Mouse (Mus musculus) heart, embryonic 12.5 days (tissue): ENCODE data around the gene Kcnt1. TPM values are rescaled to one million over a fixed set of nuclear protein-coding genes. Genes with fewer than 3 reads are reported as not detected.

ENCODE experiments used
- ATAC-seq: fragments of 200-750 bp; cut with Nextera tagmentation; 2 replicates; pipeline ENCODE4 v1.8.0; 2017; ENCODE audit warnings: moderate TSS enrichment, moderate library complexity; ENCODE audit not compliant: insufficient number of reproducible peaks, low FRiP score
- H3K27ac ChIP-seq: fragments of 300-500 bp; sonication (generic); 2 replicates; pipeline ENCODE4 v1.5.1; 2016; ENCODE audit warnings: mild to moderate bottlenecking, moderate library complexity; ENCODE audit not compliant: poor library complexity, severe bottlenecking
- H3K27me3 ChIP-seq: fragments of 300-500 bp; sonication (generic); replicated peaks from 2 replicates; pipeline ENCODE4 v1.6.1; 2016; ENCODE audit warnings: mild to moderate bottlenecking, moderate library complexity
- H3K36me3 ChIP-seq: fragments of 300-500 bp; sonication (generic); 2 replicates; pipeline ENCODE4 v1.6.1; 2016; ENCODE audit warnings: mild to moderate bottlenecking, moderate library complexity
- H3K4me1 ChIP-seq: fragments of 300-500 bp; sonication (generic); replicated peaks from 2 replicates; pipeline ENCODE4 v1.6.1; 2016; ENCODE audit warnings: mild to moderate bottlenecking
- H3K4me2 ChIP-seq: fragments of 300-500 bp; sonication (generic); 2 replicates; pipeline ENCODE4 v1.6.1; 2016; ENCODE audit warnings: mild to moderate bottlenecking, moderate library complexity
- H3K4me3 ChIP-seq: fragments of 300-500 bp; sonication (generic); 2 replicates; pipeline ENCODE4 v1.5.1; 2016; ENCODE audit warnings: mild to moderate bottlenecking
- H3K9ac ChIP-seq: fragments of 300-500 bp; sonication (generic); 2 replicates; pipeline ENCODE4 v1.6.1; 2016; ENCODE audit warnings: mild to moderate bottlenecking, moderate library complexity
- H3K9me3 ChIP-seq: fragments of 300-500 bp; sonication (generic); replicated peaks from 2 replicates; pipeline ENCODE4 v1.6.1; 2016; ENCODE audit warnings: mild to moderate bottlenecking, moderate library complexity
- WGBS: fragments of 180-500 bp; shearing (Covaris S2); methylation state at CpG from one replicate; pipeline ENCODE4 v1.1.7; 2016; 5-methylcytosine and 5-hydroxymethylcytosine counted together
- polyA plus RNA-seq: library from polyadenylated mRNA; unstranded; fragments of >200 nt; fragmentation: Nextera tagmentation; extraction: Ambion mirVana; gene quantifications from 2 replicates; pipeline ENCODE4 v1.2.1, GENCODE M21; 2016

Gene Kcnt1
- polyA plus RNA-seq, 1 experiment from 2014 or later: not detected

GRCm38 (mm10) chr2:25877736-25878268 lies 14.3 kb downstream of the Kcnt1 start:
- WGBS: 3% methylated on average over 49 of the region's 49 CpGs
- peak overlapping the region; percentile 59 for H3K4me2 ChIP-seq
- no peaks in the 10 kb centered on the region for H3K9me3 ChIP-seq
- H3K36me3 ChIP-seq: no peaks in the 10 kb centered on the region
- H3K4me1 ChIP-seq: peaks cover 5% of the 10 kb centered on the region; the same call in 1 of the 2 replicates
- H3K9ac ChIP-seq: no peak overlapping the region
- no peak for ATAC-seq
- no peak overlapping the region for H3K27ac ChIP-seq
- peak overlapping the region; percentile 31 for H3K4me3 ChIP-seq
- H3K27me3 ChIP-seq: peaks cover 72% of the 10 kb centered on the region

- WGBS: 64% methylated on average over 2 of the region's 2 CpGs
- no peak overlapping the region for H3K4me3 ChIP-seq
- no peak overlapping the region for H3K4me2 ChIP-seq
- peaks cover 5% of the 10 kb centered on the region; the same call in 1 of the 2 replicates for H3K4me1 ChIP-seq
- H3K27ac ChIP-seq: no peak overlapping the region
- peaks cover 70% of the 10 kb centered on the region for H3K27me3 ChIP-seq
- H3K9ac ChIP-seq: no peak overlapping the region
- H3K36me3 ChIP-seq: no peaks in the 10 kb centered on the region
- ATAC-seq: no peak
- H3K9me3 ChIP-seq: no peaks in the 10 kb centered on the region
Observed at GRCm38 (mm10) chr2:25878516-25878915, 15.0 kb downstream of the Kcnt1 start.

- Histone ChIP-seq H3K4me2 (no peak overlapping the region), H3K27me3 (peaks cover 68% of the 10 kb centered on the region), H3K4me3 (no peak overlapping the region), H3K36me3 (no peaks in the 10 kb centered on the region), H3K4me1 (peaks cover 5% of the 10 kb centered on the region; the same call in 1 of the 2 replicates), H3K27ac (no peak overlapping the region), H3K9ac (no peak overlapping the region), H3K9me3 (no peaks in the 10 kb centered on the region)
- ATAC-seq: no peak
- WGBS: 57% methylated on average over 4 of the region's 4 CpGs
Observed at GRCm38 (mm10) chr2:25879061-25879460, 15.5 kb downstream of the Kcnt1 start.

GRCm38 (mm10) chr2:25882276-25882675 lies 18.7 kb downstream of the Kcnt1 start:
- no peaks in the 10 kb centered on the region for H3K36me3 ChIP-seq
- 56% methylated on average over 1 of the region's 1 CpGs for WGBS
- H3K4me3 ChIP-seq: no peak overlapping the region
- no peak overlapping the region for H3K9ac ChIP-seq
- H3K4me2 ChIP-seq: no peak overlapping the region
- no peaks in the 10 kb centered on the region for H3K9me3 ChIP-seq
- peaks cover 50% of the 10 kb centered on the region for H3K27me3 ChIP-seq
- ATAC-seq: no peak
- peaks cover 5% of the 10 kb centered on the region; the same call in 1 of the 2 replicates for H3K4me1 ChIP-seq
- no peak overlapping the region for H3K27ac ChIP-seq

- ATAC-seq: no peak
- no peak overlapping the region for H3K4me3 ChIP-seq
- no peaks in the 10 kb centered on the region for H3K9me3 ChIP-seq
- H3K4me1 ChIP-seq: no peaks in the 10 kb centered on the region
- H3K27ac ChIP-seq: no peak overlapping the region
- WGBS: 76% methylated on average over 3 of the region's 3 CpGs
- no peaks in the 10 kb centered on the region for H3K36me3 ChIP-seq
- H3K27me3 ChIP-seq: peaks cover 25% of the 10 kb centered on the region
- H3K4me2 ChIP-seq: no peak overlapping the region
- H3K9ac ChIP-seq: no peak overlapping the region
Observed at GRCm38 (mm10) chr2:25884756-25885155, 21.2 kb downstream of the Kcnt1 start.

- ATAC-seq: no peak
- no peak overlapping the region for H3K27ac ChIP-seq
- H3K9ac ChIP-seq: no peak overlapping the region
- H3K4me2 ChIP-seq: no peak overlapping the region
- H3K4me1 ChIP-seq: no peaks in the 10 kb centered on the region
- H3K36me3 ChIP-seq: no peaks in the 10 kb centered on the region
- H3K9me3 ChIP-seq: no peaks in the 10 kb centered on the region
- H3K4me3 ChIP-seq: no peak overlapping the region
- H3K27me3 ChIP-seq: peaks cover 21% of the 10 kb centered on the region; the same call in 1 of the 2 replicates
- WGBS: 58% methylated on average over 8 of the region's 8 CpGs
Observed at GRCm38 (mm10) chr2:25887226-25887625, 23.7 kb downstream of the Kcnt1 start.

GRCm38 (mm10) chr2:25888144-25888543 lies 24.6 kb downstream of the Kcnt1 start:
- 50% methylated on average over 5 of the region's 5 CpGs for WGBS
- Histone ChIP-seq H3K9ac (no peak overlapping the region), H3K4me3 (no peak overlapping the region), H3K36me3 (no peaks in the 10 kb centered on the region), H3K4me1 (no peaks in the 10 kb centered on the region), H3K27me3 (peaks cover 21% of the 10 kb centered on the region; the same call in 1 of the 2 replicates), H3K9me3 (no peaks in the 10 kb centered on the region), H3K27ac (no peak overlapping the region), H3K4me2 (no peak overlapping the region)
- ATAC-seq: no peak

- WGBS: 74% methylated on average over 7 of the region's 7 CpGs
- Histone ChIP-seq H3K4me3 (no peak overlapping the region), H3K9me3 (no peaks in the 10 kb centered on the region), H3K36me3 (no peaks in the 10 kb centered on the region), H3K4me1 (no peaks in the 10 kb centered on the region), H3K9ac (no peak overlapping the region), H3K27me3 (peaks cover 10% of the 10 kb centered on the region; the same call in 1 of the 2 replicates), H3K4me2 (no peak overlapping the region), H3K27ac (no peak overlapping the region)
- no peak for ATAC-seq
Observed at GRCm38 (mm10) chr2:25892440-25892839, 28.9 kb downstream of the Kcnt1 start.

GRCm38 (mm10) chr2:25898970-25899369 lies 35.4 kb downstream of the Kcnt1 start:
- Histone ChIP-seq H3K9ac (no peak overlapping the region), H3K27ac (no peak overlapping the region), H3K4me1 (no peaks in the 10 kb centered on the region), H3K4me3 (no peak overlapping the region), H3K4me2 (no peak overlapping the region), H3K9me3 (no peaks in the 10 kb centered on the region), H3K27me3 (0 out of 2 replicates have a peak, but pooled peaks cover 7% of the 10 kb centered on the region), H3K36me3 (no peaks in the 10 kb centered on the region)
- ATAC-seq: no peak
- WGBS: 54% methylated on average over 9 of the region's 9 CpGs

GRCm38 (mm10) chr2:25909872-25910271 lies 46.3 kb downstream of the Kcnt1 start:
- Histone ChIP-seq H3K9me3 (no peaks in the 10 kb centered on the region), H3K9ac (no peak overlapping the region), H3K36me3 (no peaks in the 10 kb centered on the region), H3K27ac (no peak overlapping the region), H3K4me3 (no peak overlapping the region), H3K4me2 (no peak overlapping the region), H3K4me1 (no peaks in the 10 kb centered on the region), H3K27me3 (0 out of 2 replicates have a peak, but pooled peaks cover 6% of the 10 kb centered on the region)
- ATAC-seq: no peak
- WGBS: 79% methylated on average over 12 of the region's 12 CpGs

- no peak overlapping the region for H3K9ac ChIP-seq
- no peak overlapping the region for H3K4me2 ChIP-seq
- no peak for ATAC-seq
- no peaks in the 10 kb centered on the region for H3K4me1 ChIP-seq
- no peaks in the 10 kb centered on the region for H3K36me3 ChIP-seq
- no peaks in the 10 kb centered on the region for H3K9me3 ChIP-seq
- H3K27ac ChIP-seq: no peak overlapping the region
- H3K27me3 ChIP-seq: 0 out of 2 replicates have a peak, but pooled peaks cover 6% of the 10 kb centered on the region
- 49% methylated on average over 2 of the region's 2 CpGs for WGBS
- no peak overlapping the region for H3K4me3 ChIP-seq
Observed at GRCm38 (mm10) chr2:25913247-25913646, 49.7 kb downstream of the Kcnt1 start.

- Histone ChIP-seq H3K9me3 (no peaks in the 10 kb centered on the region), H3K4me1 (no peaks in the 10 kb centered on the region), H3K9ac (no peak overlapping the region), H3K4me2 (no peak overlapping the region), H3K4me3 (no peak overlapping the region), H3K27me3 (0 out of 2 replicates have a peak, but pooled peaks cover 6% of the 10 kb centered on the region), H3K36me3 (no peaks in the 10 kb centered on the region), H3K27ac (no peak overlapping the region)
- WGBS: 63% methylated on average over 4 of the region's 4 CpGs
- no peak for ATAC-seq
Observed at GRCm38 (mm10) chr2:25914201-25914600, 50.7 kb downstream of the Kcnt1 start.
